Mouse (Mus musculus): ENCODE results near the gene Itpka. TPM values are rescaled to one million over a fixed set of nuclear protein-coding genes. Genes with fewer than 3 reads are reported as not detected.
"Not testable (repeated sequence)": the region's sequence is repeated elsewhere in the genome, so short reads cannot be mapped to it uniquely, and the experiment has no call there.

The Itpka gene
- polyA plus RNA-seq (2012; rRNA removed) = 3.0 and 3.2 TPM in 2 replicates

GRCm38 (mm10) chr2:119741581-119742411 is at the start of gene Itpka:
Gene Itpka (plus strand): TSS chr2:119742337.
- DNase-seq (ENCODE audit: low read depth) = no peak

GRCm38 (mm10) chr2:119694826-119695225 is 47.3 kb upstream of the Itpka start:
- DNase-seq (ENCODE audit: low read depth) = no peak

GRCm38 (mm10) chr2:119696111-119696510 is 46.0 kb upstream of the Itpka start:
- DNase-seq (ENCODE audit: low read depth) = no peak

GRCm38 (mm10) chr2:119698472-119698871 is 43.7 kb upstream of the Itpka start:
- no peak for DNase-seq (ENCODE audit: low read depth)

- no peak for DNase-seq (ENCODE audit: low read depth)
These were observed 42.2 kb upstream of the Itpka start for GRCm38 (mm10) chr2:119699962-119700361.

- DNase-seq (ENCODE audit: low read depth) = no peak
These were observed 39.0 kb upstream of the Itpka start for GRCm38 (mm10) chr2:119703171-119703570.

GRCm38 (mm10) chr2:119707676-119708075 is 34.5 kb upstream of the Itpka start:
- DNase-seq (ENCODE audit: low read depth) = no peak

- no peak for DNase-seq (ENCODE audit: low read depth)
These were observed 32.1 kb upstream of the Itpka start for GRCm38 (mm10) chr2:119710011-119710410.

- DNase-seq (ENCODE audit: low read depth) = not testable (repeated sequence)
These were observed 26.3 kb upstream of the Itpka start for GRCm38 (mm10) chr2:119715868-119716267.

GRCm38 (mm10) chr2:119721070-119721469 is 21.1 kb upstream of the Itpka start:
- no peak for DNase-seq (ENCODE audit: low read depth)

- no peak for DNase-seq (ENCODE audit: low read depth)
These were observed 14.2 kb upstream of the Itpka start for GRCm38 (mm10) chr2:119727762-119728416.

- no peak for DNase-seq (ENCODE audit: low read depth)
These were observed 11.4 kb upstream of the Itpka start for GRCm38 (mm10) chr2:119730735-119731134.

- DNase-seq (ENCODE audit: low read depth) = no peak
These were observed 5.0 kb upstream of the Itpka start for GRCm38 (mm10) chr2:119737124-119737523.

GRCm38 (mm10) chr2:119740567-119740966 is 1.6 kb upstream of the Itpka start:
- no peak for DNase-seq (ENCODE audit: low read depth)

GRCm38 (mm10) chr2:119742461-119743175 is 481 bp downstream of the Itpka start:
- no peak for DNase-seq (ENCODE audit: low read depth)

- DNase-seq (ENCODE audit: low read depth) = no peak
These were observed 1.2 kb downstream of the Itpka start for GRCm38 (mm10) chr2:119743176-119743807.

GRCm38 (mm10) chr2:119743808-119744162 is 1.6 kb downstream of the Itpka start:
- DNase-seq (ENCODE audit: low read depth) = no peak

- DNase-seq (ENCODE audit: low read depth) = no peak
These were observed 2.3 kb downstream of the Itpka start for GRCm38 (mm10) chr2:119744163-119745111.

GRCm38 (mm10) chr2:119745281-119745680 is 3.1 kb downstream of the Itpka start:
- DNase-seq (ENCODE audit: low read depth) = no peak

- no peak for DNase-seq (ENCODE audit: low read depth)
These were observed 5.4 kb downstream of the Itpka start for GRCm38 (mm10) chr2:119747554-119747953.

- DNase-seq (ENCODE audit: low read depth) = no peak
These were observed 7.1 kb downstream of the Itpka start for GRCm38 (mm10) chr2:119749260-119749659.
